Mouse (Mus musculus): ENCODE measurements around the gene Arhgef25. TPM values are rescaled to one million over a fixed set of nuclear protein-coding genes. Genes with fewer than 3 reads are reported as not detected.

Gene Arhgef25
- polyA plus RNA-seq, 1 experiment from 2014 or later: 52.6 TPM

DNA sequence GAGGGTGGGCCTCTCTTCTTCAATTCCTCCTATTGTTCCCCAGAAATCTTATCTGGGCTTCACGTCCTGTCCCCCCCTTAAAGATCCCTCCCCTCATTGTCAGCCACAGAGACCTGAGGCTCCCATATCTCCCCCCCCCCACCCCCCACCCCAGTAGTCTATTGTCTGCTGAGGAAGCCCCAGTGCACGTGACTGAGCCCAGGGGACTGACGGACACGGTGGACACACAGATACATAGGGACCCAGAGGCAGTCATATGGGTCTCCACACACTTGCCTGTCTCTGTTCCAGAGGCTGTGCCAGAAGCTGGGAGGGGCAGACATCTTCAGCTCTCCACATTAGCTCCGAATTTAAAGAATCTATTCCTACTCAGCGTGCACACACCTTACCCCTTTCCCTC lies 8.3 kb downstream of the Arhgef25 start:
- Histone ChIP-seq H3K4me1 (peaks cover 63% of the 10 kb centered on the region), H3K9ac (no peak overlapping the region), H3K9me3 (replicated peaks) (no peaks in the 10 kb centered on the region), H3K4me2 (no peak overlapping the region), H3K27ac (no peak overlapping the region), H3K27me3 (peaks cover 75% of the 10 kb centered on the region), H3K36me3 (peaks cover 30% of the 10 kb centered on the region), H3K4me3 (replicated peaks) (no peak overlapping the region)
- 75% methylated on average over 6 of the region's 6 CpGs for WGBS
- no peak for ATAC-seq (replicated peaks; ENCODE audit: low FRiP score)

- Histone ChIP-seq H3K9ac (no peak overlapping the region), H3K4me2 (peak overlapping the region; percentile 56), H3K27ac (no peak overlapping the region), H3K36me3 (peaks cover 23% of the 10 kb centered on the region), H3K4me3 (replicated peaks) (peak overlapping the region; percentile 26), H3K4me1 (peaks cover 64% of the 10 kb centered on the region), H3K9me3 (replicated peaks) (no peaks in the 10 kb centered on the region), H3K27me3 (peaks cover 82% of the 10 kb centered on the region)
- 28% methylated on average over 3 of the region's 3 CpGs for WGBS
- no peak for ATAC-seq (replicated peaks; ENCODE audit: low FRiP score)
Measured at GRCm38 (mm10) chr10:127180695-127181047, 9.2 kb downstream of the Arhgef25 start.

DNA sequence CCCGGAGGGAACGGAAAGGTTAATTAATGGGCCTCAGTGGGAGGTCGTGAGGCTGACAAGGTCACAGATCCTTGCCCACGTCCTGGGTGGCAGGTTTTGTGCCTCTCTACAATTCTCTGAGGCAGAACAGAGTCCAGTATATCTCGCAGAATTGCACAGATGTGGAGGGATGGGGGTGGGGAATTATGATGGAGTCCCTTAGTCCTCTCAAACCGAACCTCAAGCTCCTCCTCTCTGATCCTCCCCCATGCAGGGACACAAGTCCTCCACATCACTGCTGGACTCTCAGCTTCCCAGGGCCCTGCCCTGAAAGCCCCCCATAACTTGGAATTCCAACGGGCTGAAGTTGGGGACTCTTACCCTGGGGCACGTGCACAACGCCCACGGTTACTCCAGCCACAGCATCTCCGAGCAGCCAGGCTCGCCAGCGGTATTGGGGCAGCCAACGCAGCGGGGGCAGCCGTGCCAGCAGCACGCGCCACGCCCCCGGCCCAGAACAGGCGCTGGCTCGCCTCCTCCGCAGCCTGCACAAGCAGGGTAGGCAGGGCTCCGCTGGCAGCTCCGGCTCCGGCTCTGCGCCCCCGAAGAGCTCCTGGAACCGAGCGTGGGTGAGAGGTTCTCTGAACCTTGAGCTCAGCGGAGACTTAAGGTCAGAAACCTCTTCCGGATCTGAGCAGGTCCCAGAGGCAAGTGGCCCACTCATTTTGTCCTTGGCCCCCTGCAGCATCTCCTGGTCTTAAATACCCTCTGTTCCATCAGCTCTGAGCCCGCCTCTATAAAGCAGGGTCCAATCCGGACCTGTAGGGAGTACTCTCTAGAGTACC lies 9.8 kb downstream of the Arhgef25 start, which contains the start of gene Slc26a10:
Gene Slc26a10 (minus strand): TSS at position 775 of the 824 bp plus-strand sequence.
- Histone ChIP-seq H3K4me2 (peak within 1 kb of the TSS; percentile 56), H3K27me3 (peaks cover 79% of the 10 kb centered on the region), H3K36me3 (peaks cover 17% of the 10 kb centered on the region), H3K9me3 (replicated peaks) (no peaks in the 10 kb centered on the region), H3K4me1 (peaks cover 62% of the 10 kb centered on the region), H3K4me3 (replicated peaks) (peak within 1 kb of the TSS; percentile 26), H3K9ac (no peak within 1 kb of the TSS), H3K27ac (no peak within 1 kb of the TSS)
- no peak; the same call in 1 of the 2 replicates for ATAC-seq (replicated peaks; ENCODE audit: low FRiP score)
- WGBS: 3% methylated on average over 34 of the region's 34 CpGs

GRCm38 (mm10) chr10:127178286-127179027 lies 11.4 kb downstream of the Arhgef25 start:
- H3K27me3 ChIP-seq: peaks cover 82% of the 10 kb centered on the region
- no peaks in the 10 kb centered on the region for H3K9me3 ChIP-seq (replicated peaks)
- H3K9ac ChIP-seq: no peak overlapping the region
- peak overlapping the region; percentile 38 for H3K4me3 ChIP-seq (replicated peaks)
- H3K4me2 ChIP-seq: peak overlapping the region; percentile 75
- H3K27ac ChIP-seq: no peak overlapping the region
- 3% methylated on average over 41 of the region's 41 CpGs for WGBS
- peaks cover 10% of the 10 kb centered on the region for H3K36me3 ChIP-seq
- peaks cover 46% of the 10 kb centered on the region for H3K4me1 ChIP-seq
- ATAC-seq (replicated peaks; ENCODE audit: low FRiP score): no peak

DNA sequence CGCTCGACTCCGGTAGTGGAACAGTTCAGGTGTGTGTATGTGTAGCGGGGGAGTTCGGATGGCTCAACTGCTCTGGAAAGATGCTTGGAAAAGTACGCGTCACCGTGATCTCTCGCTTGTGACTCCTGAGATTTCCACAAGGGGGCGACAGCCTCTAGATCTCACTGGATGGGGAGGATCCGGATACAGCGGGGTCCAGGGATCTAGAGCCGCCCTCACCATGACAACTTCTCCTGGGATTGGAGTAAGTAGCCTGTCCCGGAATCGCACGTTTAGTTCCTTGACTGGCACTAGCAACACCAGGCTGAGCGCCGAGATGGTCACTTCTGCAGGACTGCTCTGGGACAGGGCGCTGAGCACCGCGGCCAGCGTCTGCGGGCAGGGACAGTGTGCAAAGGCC lies 12.2 kb downstream of the Arhgef25 start:
- H3K36me3 ChIP-seq: peaks cover 4% of the 10 kb centered on the region; the same call in 1 of the 2 replicates
- no peak overlapping the region for H3K27ac ChIP-seq
- no peaks in the 10 kb centered on the region for H3K9me3 ChIP-seq (replicated peaks)
- H3K4me2 ChIP-seq: peak overlapping the region; percentile 75
- whole genome bisulfite sequencing: 2% methylated on average over 23 of the region's 23 CpGs
- peaks cover 76% of the 10 kb centered on the region for H3K27me3 ChIP-seq
- peak; percentile 31 for ATAC-seq (replicated peaks; ENCODE audit: low FRiP score)
- H3K4me1 ChIP-seq: peaks cover 42% of the 10 kb centered on the region
- H3K9ac ChIP-seq: no peak overlapping the region
- H3K4me3 ChIP-seq (replicated peaks): peak overlapping the region; percentile 38

GRCm38 (mm10) chr10:127177235-127177634 lies 12.6 kb downstream of the Arhgef25 start:
- WGBS: 21% methylated on average over 9 of the region's 9 CpGs
- H3K27ac ChIP-seq: no peak overlapping the region
- ATAC-seq (replicated peaks; ENCODE audit: low FRiP score): 0 out of 2 replicates have a peak, but pooled peaks have one; percentile 2
- no peaks in the 10 kb centered on the region for H3K9me3 ChIP-seq (replicated peaks)
- H3K36me3 ChIP-seq: no peaks in the 10 kb centered on the region; the same call in 1 of the 2 replicates
- H3K27me3 ChIP-seq: peaks cover 74% of the 10 kb centered on the region
- peak overlapping the region; percentile 38 for H3K4me3 ChIP-seq (replicated peaks)
- H3K4me1 ChIP-seq: peaks cover 42% of the 10 kb centered on the region
- H3K4me2 ChIP-seq: peak overlapping the region; percentile 75
- H3K9ac ChIP-seq: no peak overlapping the region

DNA sequence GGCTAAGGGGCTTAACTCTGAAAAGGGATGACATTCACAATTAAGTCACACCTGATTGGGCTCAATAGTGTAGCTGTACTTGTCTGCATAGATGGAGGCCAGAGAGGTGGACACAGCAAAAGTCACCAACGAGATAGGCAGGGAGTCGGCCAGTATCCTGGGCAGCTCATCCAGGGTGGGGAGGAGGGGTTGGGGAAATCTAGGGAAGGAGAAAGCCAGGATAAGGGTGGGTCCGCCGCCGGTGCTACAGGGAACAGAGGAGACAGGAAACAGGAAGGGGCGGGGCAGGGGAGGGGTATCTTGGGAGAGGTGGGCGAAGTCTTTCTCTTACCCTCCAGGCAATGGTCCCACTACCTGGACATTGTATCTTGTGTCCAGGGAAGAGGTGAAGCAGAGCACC lies 13.1 kb downstream of the Arhgef25 start:
- H3K4me3 ChIP-seq (replicated peaks): peak overlapping the region; percentile 18; the same call in 1 of the 2 replicates
- peak overlapping the region; percentile 75 for H3K4me2 ChIP-seq
- peaks cover 42% of the 10 kb centered on the region for H3K4me1 ChIP-seq
- no peaks in the 10 kb centered on the region for H3K9me3 ChIP-seq (replicated peaks)
- 7% methylated on average over 7 of the region's 7 CpGs for WGBS
- peaks cover 74% of the 10 kb centered on the region for H3K27me3 ChIP-seq
- no peak for ATAC-seq (replicated peaks; ENCODE audit: low FRiP score)
- no peak overlapping the region for H3K27ac ChIP-seq
- H3K36me3 ChIP-seq: no peaks in the 10 kb centered on the region
- H3K9ac ChIP-seq: no peak overlapping the region

DNA sequence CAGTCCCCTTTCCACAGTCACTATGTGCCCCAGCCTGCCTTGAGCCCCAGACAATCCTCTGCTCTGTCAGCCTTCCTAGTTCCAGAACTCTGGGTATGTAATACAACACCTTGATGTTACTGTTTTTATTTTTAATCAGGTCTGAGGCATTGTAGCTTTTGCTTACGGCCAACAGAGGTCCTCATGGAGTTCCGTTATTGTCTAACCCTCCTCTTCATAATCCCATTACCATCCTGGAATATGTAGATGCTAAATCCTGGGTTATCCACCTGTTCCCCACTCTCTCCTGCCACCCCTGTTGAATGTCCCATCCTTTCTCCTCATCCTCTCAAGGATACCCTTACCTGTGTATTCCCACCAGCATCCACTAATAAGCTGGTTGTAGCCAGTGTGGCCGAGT lies 13.7 kb downstream of the Arhgef25 start:
- Histone ChIP-seq H3K36me3 (no peaks in the 10 kb centered on the region), H3K9ac (no peak overlapping the region), H3K4me2 (peak overlapping the region; percentile 75; the same call in 1 of the 2 replicates), H3K27me3 (peaks cover 75% of the 10 kb centered on the region), H3K27ac (no peak overlapping the region), H3K4me3 (replicated peaks) (no peak overlapping the region), H3K9me3 (replicated peaks) (no peaks in the 10 kb centered on the region), H3K4me1 (peaks cover 42% of the 10 kb centered on the region)
- 43% methylated on average over 3 of the region's 3 CpGs for WGBS
- no peak for ATAC-seq (replicated peaks; ENCODE audit: low FRiP score)

DNA sequence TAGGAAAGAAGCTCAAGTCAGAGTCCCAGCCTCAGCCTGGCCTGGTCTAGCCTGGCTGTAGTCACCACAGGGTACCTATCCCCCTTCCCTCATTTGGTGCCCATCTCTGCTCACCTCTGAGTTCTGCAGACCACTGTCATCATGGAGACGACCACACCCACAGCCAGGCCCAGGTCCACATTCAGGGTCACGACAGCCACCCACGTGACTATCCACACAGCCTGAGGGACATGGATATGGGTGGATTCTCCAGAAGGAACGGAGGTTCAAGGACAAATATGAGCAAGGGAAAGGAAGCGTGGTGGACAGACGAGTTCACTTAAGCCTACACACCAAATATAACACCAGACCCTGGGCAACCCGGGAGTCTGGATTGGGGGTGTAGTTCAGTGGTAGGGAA lies 15.7 kb downstream of the Arhgef25 start:
- Histone ChIP-seq H3K27me3 (peaks cover 75% of the 10 kb centered on the region), H3K9me3 (replicated peaks) (no peaks in the 10 kb centered on the region), H3K4me1 (peaks cover 43% of the 10 kb centered on the region), H3K4me3 (replicated peaks) (no peak overlapping the region), H3K36me3 (no peaks in the 10 kb centered on the region), H3K27ac (no peak overlapping the region), H3K9ac (no peak overlapping the region), H3K4me2 (no peak overlapping the region)
- ATAC-seq (replicated peaks; ENCODE audit: low FRiP score): no peak
- 90% methylated on average over 7 of the region's 7 CpGs for WGBS

GRCm38 (mm10) chr10:127173148-127174065 lies 16.5 kb downstream of the Arhgef25 start:
- H3K9me3 ChIP-seq (replicated peaks): no peaks in the 10 kb centered on the region
- peaks cover 75% of the 10 kb centered on the region for H3K27me3 ChIP-seq
- H3K9ac ChIP-seq: no peak overlapping the region
- WGBS: 84% methylated on average over 16 of the region's 16 CpGs
- peaks cover 35% of the 10 kb centered on the region for H3K4me1 ChIP-seq
- H3K36me3 ChIP-seq: no peaks in the 10 kb centered on the region
- no peak overlapping the region for H3K4me2 ChIP-seq
- H3K27ac ChIP-seq: no peak overlapping the region
- no peak overlapping the region for H3K4me3 ChIP-seq (replicated peaks)
- ATAC-seq (replicated peaks; ENCODE audit: low FRiP score): no peak

DNA sequence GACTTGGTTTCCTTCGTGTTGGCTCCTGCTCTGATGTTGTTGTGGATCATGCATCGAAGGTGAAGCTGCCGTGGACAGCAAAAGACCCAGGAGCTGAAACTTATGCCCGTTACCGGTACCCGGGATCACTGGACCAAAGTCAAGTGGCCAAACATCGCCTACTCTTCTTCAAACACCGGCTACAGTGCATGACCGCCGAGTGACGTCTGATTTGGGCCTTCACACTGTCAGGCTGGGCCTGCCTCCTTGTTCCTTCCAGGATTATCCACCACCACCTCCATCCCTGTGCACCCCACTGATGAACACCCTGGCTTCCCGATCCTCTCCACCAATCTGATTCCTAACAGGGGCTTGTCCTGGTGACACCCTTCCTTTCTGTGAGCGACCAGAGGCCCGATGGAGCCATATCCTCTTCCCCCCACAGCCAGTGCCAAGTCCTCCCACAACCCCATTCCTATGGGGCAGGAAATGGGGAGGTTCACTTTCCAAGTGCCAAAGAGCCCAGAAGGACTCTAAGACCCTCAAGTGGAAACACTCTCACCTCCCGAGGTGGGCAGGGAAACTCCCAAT lies 18.2 kb downstream of the Arhgef25 start:
- WGBS: 84% methylated on average over 15 of the region's 15 CpGs
- ATAC-seq (replicated peaks; ENCODE audit: low FRiP score): no peak

More for the DNA sequence above, 18.2 kb downstream of the Arhgef25 start:
- Histone ChIP-seq H3K4me2 (no peak overlapping the region), H3K27me3 (peaks cover 76% of the 10 kb centered on the region), H3K36me3 (no peaks in the 10 kb centered on the region), H3K27ac (no peak overlapping the region), H3K4me3 (replicated peaks) (no peak overlapping the region), H3K9me3 (replicated peaks) (no peaks in the 10 kb centered on the region), H3K9ac (no peak overlapping the region), H3K4me1 (peaks cover 22% of the 10 kb centered on the region)

Measured in kidney, embryonic 15.5 days (tissue).